Mouse (Mus musculus) heart, adult 11 months (tissue): ENCODE data around the gene Cog3.

Experiments
- DNase-seq: peaks from one replicate; pipeline ENCODE4 v3.0.0; 2022

Cog3 gene

GRCm38 (mm10) chr14:75676316-75676715 is 78.0 kb downstream of the Cog3 start:
- DNase-seq, result no peak

DNA sequence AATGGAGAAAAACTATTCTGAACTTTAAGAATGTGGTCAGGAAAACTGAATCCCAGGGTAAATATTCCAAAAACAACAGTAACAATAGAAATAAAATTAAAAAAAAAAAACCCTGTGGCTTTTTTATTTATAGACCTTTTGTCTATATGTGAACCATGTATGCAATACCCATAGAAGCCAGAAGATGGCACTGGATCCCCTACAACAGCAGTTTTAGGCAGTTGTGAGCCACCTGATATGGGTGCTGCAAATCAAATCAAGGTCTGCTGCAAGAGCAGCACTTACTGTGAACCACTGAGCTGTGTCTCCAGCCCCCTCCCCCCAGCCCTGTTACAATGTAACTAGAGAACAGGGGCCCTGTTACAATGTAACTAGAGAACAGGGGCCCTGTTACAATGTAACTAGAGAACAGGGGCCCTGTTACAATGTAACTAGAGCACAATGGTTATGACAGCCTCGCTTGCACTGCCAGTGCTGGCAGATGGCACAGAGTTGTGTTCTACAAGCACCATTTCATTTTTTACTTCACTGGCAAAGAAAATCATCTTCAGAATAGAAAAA is 85.2 kb downstream of the Cog3 start:
- no peak for DNase-seq

DNA sequence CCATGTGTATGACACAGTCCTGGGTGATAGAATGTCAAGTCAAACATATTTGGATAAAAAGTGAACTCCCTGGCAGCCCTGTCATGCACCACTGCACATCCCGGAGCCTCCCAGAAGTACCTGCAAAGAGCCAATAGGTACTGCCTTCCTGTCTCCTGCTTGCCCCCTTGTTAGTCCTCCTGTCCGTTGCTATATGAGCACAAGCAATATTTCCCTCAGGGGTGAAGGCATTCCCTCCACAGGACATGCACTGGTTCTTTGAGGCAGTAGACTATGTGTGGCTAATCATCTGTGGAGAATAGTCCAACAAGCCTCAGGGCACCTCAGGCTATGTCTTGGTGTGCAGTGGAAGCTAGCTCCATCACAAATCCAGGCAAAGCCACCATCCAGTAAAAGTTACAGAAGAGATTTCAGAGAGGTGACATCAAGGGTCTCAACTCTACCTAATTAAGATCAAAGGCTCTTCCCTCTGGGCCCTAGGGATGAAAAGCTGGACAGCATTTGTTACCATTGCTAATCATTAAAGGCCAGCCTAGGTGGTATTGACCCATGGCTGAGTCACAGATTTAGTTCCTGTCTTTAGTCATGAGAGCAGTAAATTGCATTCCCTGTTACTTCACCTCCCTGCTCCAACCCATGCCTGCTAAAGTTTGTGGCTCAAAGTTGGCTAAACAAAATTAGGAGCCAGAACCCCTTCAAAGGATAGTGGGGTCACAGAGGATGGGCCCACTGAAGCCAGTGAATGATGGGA is 88.7 kb downstream of the Cog3 start:
- DNase-seq, result no peak

GRCm38 (mm10) chr14:75661548-75661947 is 92.8 kb downstream of the Cog3 start:
- DNase-seq, result no peak

- no peak for DNase-seq
Measured at GRCm38 (mm10) chr14:75660936-75661335, 93.4 kb downstream of the Cog3 start.
